Comparison of ENCODE assay signal across 8 mouse cellular contexts in genomic region chr2:37748442-37749066, GRCm38 (mm10). TPM values are rescaled to one million over a fixed set of nuclear protein-coding genes. Genes with fewer than 3 reads are reported as not detected.
DNase-seq lines count a peak whose midpoint lies in the region; ATAC-seq lines count a peak whose summit lies in the region.

No protein-coding gene starts in this region.

- H3K27ac ChIP-seq in hindbrain, embryonic 16.5 days (ENCODE audit: low read depth, low read length), result no peak overlapping the region
- H3K27ac ChIP-seq in neural tube, embryonic 15.5 days (replicated peaks), result no peak overlapping the region; the same call in 1 of the 2 replicates

- no peaks in the 10 kb centered on the region for H3K27me3 ChIP-seq in hindbrain, embryonic 16.5 days (replicated peaks; ENCODE audit: control insufficient read depth, insufficient read depth, low read length)
- no peaks in the 10 kb centered on the region for H3K27me3 ChIP-seq in neural tube, embryonic 15.5 days (replicated peaks)

- H3K36me3 ChIP-seq in hindbrain, embryonic 16.5 days (ENCODE audit: control insufficient read depth, insufficient read depth, low read length), result no peaks in the 10 kb centered on the region
- H3K36me3 ChIP-seq in neural tube, embryonic 15.5 days, result no peaks in the 10 kb centered on the region

- no peak overlapping the region for H3K4me3 ChIP-seq in hindbrain, embryonic 16.5 days (ENCODE audit: low read length)
- H3K4me3 ChIP-seq in neural tube, embryonic 15.5 days (replicated peaks), result no peak overlapping the region

- intact Hi-C loops in heart, postnatal 25 days (cut with DNase I), result no loop called here

- no peak overlapping the region for H3K9ac ChIP-seq in hindbrain, embryonic 16.5 days (ENCODE audit: low read depth, low read length)
- no peak overlapping the region for H3K9ac ChIP-seq in neural tube, embryonic 15.5 days (replicated peaks)

- no peak overlapping the region for H3K4me2 ChIP-seq in hindbrain, embryonic 16.5 days (ENCODE audit: low read length)
- no peak overlapping the region for H3K4me2 ChIP-seq in neural tube, embryonic 15.5 days

- peak; percentile 56 to 68 for DNase-seq in heart, adult 18-20 months
- DNase-seq in heart, postnatal 25 days (ENCODE audit: low spot score), result no peak
- peak; percentile 68 for DNase-seq in adipocyte (ENCODE audit: low spot score)
- peak; percentile 50 for DNase-seq in gastrocnemius, adult 18-20 months (ENCODE audit: low spot score)
- DNase-seq in urinary bladder, adult 2 months (ENCODE audit: low spot score), result no peak
- no peak for DNase-seq in right cerebral cortex, postnatal 36 days (ENCODE audit: low spot score in 2 of 2)

- ATAC-seq in hindbrain, embryonic 16.5 days, result peak; percentile 64
- ATAC-seq in neural tube, embryonic 15.5 days (ENCODE audit: low FRiP score), result 0 out of 2 replicates have a peak, but pooled peaks have one; percentile 38

- 53% methylated on average over 10 of the region's 10 CpGs for WGBS in hindbrain, embryonic 16.5 days
- WGBS in neural tube, embryonic 15.5 days, result 45% methylated on average over 10 of the region's 10 CpGs

- H3K9me3 ChIP-seq in hindbrain, embryonic 16.5 days (ENCODE audit: control insufficient read depth, low read length), result no peaks in the 10 kb centered on the region
- no peaks in the 10 kb centered on the region for H3K9me3 ChIP-seq in neural tube, embryonic 15.5 days (replicated peaks)

- peaks cover 5% of the 10 kb centered on the region; the same call in 1 of the 2 replicates for H3K4me1 ChIP-seq in hindbrain, embryonic 16.5 days (ENCODE audit: control insufficient read depth, insufficient read depth, low read depth, low read length)
- H3K4me1 ChIP-seq in neural tube, embryonic 15.5 days, result peaks cover 17% of the 10 kb centered on the region

RNA-seq across cellular contexts. Expression of gene Crb2, which starts 27.5 kb away (rescaled TPM):
- total RNA-seq in heart, adult 18-20 months (2021), result under 1 TPM; 0.57 to 0.75 TPM
- 1 to 10 TPM in 1 of 2 experiments, under 1 TPM in 1; 0.78 to 1.0 TPM for total RNA-seq in heart, postnatal 25 days (2021)
- total RNA-seq in gastrocnemius, adult 18-20 months (2021), result under 1 TPM in 1 of 2 experiments, not detected in 1; 0.05 TPM
- 3.7 and 4.5 TPM in 2 replicates for polyA plus RNA-seq in hindbrain, embryonic 16.5 days (2015; fragmentation: Nextera tagmentation; extraction: Ambion mirVana)
- polyA plus RNA-seq in neural tube, embryonic 15.5 days (2015; fragmentation: Nextera tagmentation; extraction: Ambion mirVana), result 2.5 and 2.6 TPM in 2 replicates
- 3.3 and 4.5 TPM in 2 replicates for polyA plus RNA-seq in urinary bladder, adult 2 months (2012; rRNA removed)

RNA-seq across cellular contexts. Expression of gene Strbp, which starts 44.9 kb away (rescaled TPM):
- 10 to 100 TPM; 13.4 to 17.9 TPM for total RNA-seq in heart, adult 18-20 months (2021)
- total RNA-seq in heart, postnatal 25 days (2021), result 10 to 100 TPM; 19.1 to 20.0 TPM
- total RNA-seq in gastrocnemius, adult 18-20 months (2021), result 10 to 100 TPM; 20.5 to 21.5 TPM
- 94.9 and 96.0 TPM in 2 replicates for polyA plus RNA-seq in hindbrain, embryonic 16.5 days (2015; fragmentation: Nextera tagmentation; extraction: Ambion mirVana)
- 87.0 and 98.3 TPM in 2 replicates for polyA plus RNA-seq in neural tube, embryonic 15.5 days (2015; fragmentation: Nextera tagmentation; extraction: Ambion mirVana)
- 14.8 and 15.3 TPM in 2 replicates for polyA plus RNA-seq in urinary bladder, adult 2 months (2012; rRNA removed)

Comparison
In these comparisons a context has a peak if more than half of its experiments do, and no peak if none do; other contexts are left out.
1. DNase-seq: peak in heart, adult 18-20 months (2 of 2), adipocyte (single experiment) and gastrocnemius, adult 18-20 months (single experiment); none in heart, postnatal 25 days (single experiment), urinary bladder, adult 2 months (single experiment) and right cerebral cortex, postnatal 36 days (0 of 2).